Mouse (Mus musculus): ENCODE data around the gene Syt16. TPM values are rescaled to one million over a fixed set of nuclear protein-coding genes. Genes with fewer than 3 reads are reported as not detected.

Gene Syt16
- polyA plus RNA-seq, 1 experiment from 2014 or later: 0.24 TPM

GRCm38 (mm10) chr12:74284685-74285054 is 287.2 kb downstream of the Syt16 start:
- Histone ChIP-seq H3K27ac (no peak overlapping the region), H3K4me1 (replicated peaks) (peaks cover 10% of the 10 kb centered on the region), H3K4me3 (peak overlapping the region; percentile 49), H3K36me3 (no peaks in the 10 kb centered on the region), H3K4me2 (peak overlapping the region; percentile 85), H3K27me3 (peaks cover 54% of the 10 kb centered on the region), H3K9me3 (replicated peaks) (no peaks in the 10 kb centered on the region), H3K9ac (no peak overlapping the region)
- no peak for ATAC-seq (replicated peaks; ENCODE audit: insufficient number of reproducible peaks, insufficient read depth, low FRiP score, low read depth)
- WGBS: 8% methylated on average over 11 of the region's 11 CpGs

DNA sequence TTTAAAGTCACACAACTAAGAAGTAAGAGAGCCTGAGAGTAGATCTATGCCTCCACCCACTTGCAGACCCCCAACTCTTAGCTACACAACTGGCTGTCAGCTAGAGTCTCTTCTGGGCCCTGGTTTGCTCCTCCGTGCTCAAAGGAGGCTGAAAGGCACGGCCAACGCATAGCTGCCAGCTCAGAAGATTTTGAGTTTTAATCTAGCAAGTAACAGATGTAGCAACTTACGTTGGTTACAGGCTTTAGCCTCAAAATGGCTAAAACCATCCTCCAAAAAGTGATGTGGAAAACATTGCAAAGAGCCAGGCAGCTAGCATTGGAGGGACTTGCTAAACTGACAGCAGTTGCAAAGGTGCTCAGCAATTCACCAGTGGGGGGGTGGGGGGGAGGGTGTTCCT is 293.5 kb downstream of the Syt16 start:
- Histone ChIP-seq H3K9me3 (replicated peaks) (no peaks in the 10 kb centered on the region), H3K27me3 (peaks cover 20% of the 10 kb centered on the region), H3K4me3 (no peak overlapping the region), H3K4me1 (replicated peaks) (no peaks in the 10 kb centered on the region), H3K4me2 (no peak overlapping the region), H3K36me3 (no peaks in the 10 kb centered on the region), H3K27ac (no peak overlapping the region), H3K9ac (no peak overlapping the region)
- 78% methylated on average over 4 of the region's 4 CpGs for WGBS
- ATAC-seq (replicated peaks; ENCODE audit: insufficient number of reproducible peaks, insufficient read depth, low FRiP score, low read depth): no peak

GRCm38 (mm10) chr12:74293624-74294023 is 296.2 kb downstream of the Syt16 start:
- Histone ChIP-seq H3K27ac (no peak overlapping the region), H3K4me2 (no peak overlapping the region), H3K4me3 (no peak overlapping the region), H3K4me1 (replicated peaks) (no peaks in the 10 kb centered on the region), H3K9me3 (replicated peaks) (no peaks in the 10 kb centered on the region), H3K27me3 (0 out of 2 replicates have a peak, but pooled peaks cover 4% of the 10 kb centered on the region), H3K9ac (no peak overlapping the region), H3K36me3 (no peaks in the 10 kb centered on the region)
- ATAC-seq (replicated peaks; ENCODE audit: insufficient number of reproducible peaks, insufficient read depth, low FRiP score, low read depth): no peak
- whole genome bisulfite sequencing: 5% methylated on average over 4 of the region's 4 CpGs

GRCm38 (mm10) chr12:74296374-74296773 is 298.9 kb downstream of the Syt16 start:
- no peak for ATAC-seq (replicated peaks; ENCODE audit: insufficient number of reproducible peaks, insufficient read depth, low FRiP score, low read depth)
- Histone ChIP-seq H3K36me3 (no peaks in the 10 kb centered on the region), H3K4me3 (no peak overlapping the region), H3K27ac (no peak overlapping the region), H3K4me1 (replicated peaks) (no peaks in the 10 kb centered on the region), H3K27me3 (no peaks in the 10 kb centered on the region), H3K9ac (no peak overlapping the region), H3K4me2 (no peak overlapping the region), H3K9me3 (replicated peaks) (no peaks in the 10 kb centered on the region)
- WGBS: 52% methylated on average over 5 of the region's 5 CpGs

DNA sequence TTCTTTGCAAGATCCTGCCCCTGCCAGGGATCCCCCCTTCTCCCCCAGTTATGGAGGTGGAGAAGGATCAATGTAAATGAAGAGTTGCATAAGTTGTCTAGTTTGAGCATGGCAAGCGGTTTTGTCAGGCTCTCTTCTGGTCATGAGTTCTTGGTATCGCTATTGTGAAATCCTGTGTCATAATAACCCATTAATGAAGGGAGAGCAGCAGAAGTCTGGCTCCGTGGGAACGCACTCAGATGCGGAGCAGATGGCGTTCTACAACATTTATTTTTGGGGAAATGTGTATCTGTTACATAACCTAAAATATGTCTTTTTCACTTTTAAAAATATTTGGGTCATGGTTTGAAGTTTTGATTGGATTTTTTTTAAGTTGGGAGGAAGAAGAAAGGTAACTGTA is 304.1 kb downstream of the Syt16 start:
- Histone ChIP-seq H3K4me3 (no peak overlapping the region), H3K4me2 (no peak overlapping the region), H3K9ac (no peak overlapping the region), H3K27ac (no peak overlapping the region), H3K4me1 (replicated peaks) (no peaks in the 10 kb centered on the region), H3K27me3 (no peaks in the 10 kb centered on the region), H3K9me3 (replicated peaks) (no peaks in the 10 kb centered on the region), H3K36me3 (no peaks in the 10 kb centered on the region)
- ATAC-seq (replicated peaks; ENCODE audit: insufficient number of reproducible peaks, insufficient read depth, low FRiP score, low read depth): no peak
- WGBS: 84% methylated on average over 6 of the region's 6 CpGs

- Histone ChIP-seq H3K36me3 (no peaks in the 10 kb centered on the region), H3K4me2 (no peak overlapping the region), H3K27me3 (no peaks in the 10 kb centered on the region), H3K27ac (no peak overlapping the region), H3K4me3 (no peak overlapping the region), H3K9me3 (replicated peaks) (no peaks in the 10 kb centered on the region), H3K9ac (no peak overlapping the region), H3K4me1 (replicated peaks) (no peaks in the 10 kb centered on the region)
- no peak for ATAC-seq (replicated peaks; ENCODE audit: insufficient number of reproducible peaks, insufficient read depth, low FRiP score, low read depth)
- WGBS: 66% methylated on average over 9 of the region's 9 CpGs
Measured at GRCm38 (mm10) chr12:74303418-74304294, 306.2 kb downstream of the Syt16 start.

DNA sequence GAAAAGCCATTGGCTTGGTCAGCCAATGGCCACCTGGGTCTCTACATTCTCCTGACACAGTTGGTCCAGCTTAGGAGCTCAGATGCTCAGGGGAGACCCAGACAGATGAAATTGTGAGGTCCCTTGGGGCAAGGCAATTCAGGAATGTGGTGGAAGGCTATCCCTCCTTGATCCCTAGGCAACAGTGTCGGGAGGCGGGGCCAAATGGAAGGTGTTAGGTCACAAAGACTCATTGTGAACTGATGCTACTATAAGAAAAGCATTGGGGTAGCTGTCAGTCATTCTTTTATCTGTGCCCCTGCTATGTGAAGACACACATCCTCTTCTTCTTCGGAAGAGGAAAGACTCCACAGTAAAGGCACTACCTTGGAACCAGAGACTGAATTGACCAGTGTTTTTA is 315.1 kb downstream of the Syt16 start:
- ATAC-seq (replicated peaks; ENCODE audit: insufficient number of reproducible peaks, insufficient read depth, low FRiP score, low read depth): no peak
- no peaks in the 10 kb centered on the region for H3K9me3 ChIP-seq (replicated peaks)
- 83% methylated on average over 3 of the region's 3 CpGs for WGBS

GRCm38 (mm10) chr12:74315221-74315620 is 317.8 kb downstream of the Syt16 start:
- no peak for ATAC-seq (replicated peaks; ENCODE audit: insufficient number of reproducible peaks, insufficient read depth, low FRiP score, low read depth)
- Histone ChIP-seq H3K4me1 (replicated peaks) (peaks cover 4% of the 10 kb centered on the region), H3K9me3 (replicated peaks) (no peaks in the 10 kb centered on the region), H3K36me3 (no peaks in the 10 kb centered on the region), H3K9ac (no peak overlapping the region), H3K4me3 (no peak overlapping the region), H3K27ac (no peak overlapping the region), H3K4me2 (no peak overlapping the region), H3K27me3 (no peaks in the 10 kb centered on the region)
- WGBS: 58% methylated on average over 2 of the region's 2 CpGs

More for the DNA sequence above, 315.1 kb downstream of the Syt16 start:
- no peak overlapping the region for H3K27ac ChIP-seq
- no peak overlapping the region for H3K9ac ChIP-seq
- peaks cover 4% of the 10 kb centered on the region for H3K4me1 ChIP-seq (replicated peaks)
- no peaks in the 10 kb centered on the region for H3K36me3 ChIP-seq
- H3K4me3 ChIP-seq: no peak overlapping the region
- no peaks in the 10 kb centered on the region for H3K27me3 ChIP-seq
- no peak overlapping the region for H3K4me2 ChIP-seq

DNA sequence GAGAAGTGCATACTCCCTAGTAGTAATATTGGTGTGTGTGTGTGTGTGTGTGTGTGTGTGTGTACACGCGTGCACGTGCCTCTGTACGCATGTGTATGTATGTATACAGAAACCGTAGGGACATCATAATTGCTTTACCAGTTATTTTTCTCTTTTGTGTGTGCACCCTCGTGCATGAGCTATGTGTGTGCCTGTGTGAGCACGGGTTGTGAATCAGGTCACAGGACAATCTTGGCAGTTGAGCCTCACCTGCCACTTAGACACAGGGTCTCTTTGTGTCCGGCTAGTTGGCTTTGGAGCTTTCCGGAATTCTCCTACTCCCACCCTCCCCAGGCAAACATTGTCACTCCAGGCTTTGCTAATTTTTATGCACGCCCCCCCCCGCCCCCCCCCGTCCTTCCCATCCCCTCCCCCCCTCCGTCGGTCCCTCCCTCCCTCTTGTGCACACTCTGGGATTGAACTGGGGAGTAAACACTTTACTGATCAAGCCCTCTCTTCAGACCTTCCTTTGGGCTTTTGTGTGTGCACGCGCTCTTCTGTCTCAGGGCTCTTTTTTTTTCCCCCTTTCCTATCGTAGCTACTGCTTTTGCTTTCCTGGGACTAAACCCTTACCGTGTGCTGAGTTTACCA is 319.0 kb downstream of the Syt16 start, which contains the start of gene Gm11042:
Gene Gm11042 (minus strand): TSS at position 51 of the 630 bp plus-strand sequence.
- H3K4me1 ChIP-seq (replicated peaks): peaks cover 4% of the 10 kb centered on the region
- peak within 1 kb of the TSS; percentile 61 for H3K27ac ChIP-seq
- 0 out of 2 replicates have a peak, but pooled peaks have one; percentile 44 for ATAC-seq (replicated peaks; ENCODE audit: insufficient number of reproducible peaks, insufficient read depth, low FRiP score, low read depth)

DNA sequence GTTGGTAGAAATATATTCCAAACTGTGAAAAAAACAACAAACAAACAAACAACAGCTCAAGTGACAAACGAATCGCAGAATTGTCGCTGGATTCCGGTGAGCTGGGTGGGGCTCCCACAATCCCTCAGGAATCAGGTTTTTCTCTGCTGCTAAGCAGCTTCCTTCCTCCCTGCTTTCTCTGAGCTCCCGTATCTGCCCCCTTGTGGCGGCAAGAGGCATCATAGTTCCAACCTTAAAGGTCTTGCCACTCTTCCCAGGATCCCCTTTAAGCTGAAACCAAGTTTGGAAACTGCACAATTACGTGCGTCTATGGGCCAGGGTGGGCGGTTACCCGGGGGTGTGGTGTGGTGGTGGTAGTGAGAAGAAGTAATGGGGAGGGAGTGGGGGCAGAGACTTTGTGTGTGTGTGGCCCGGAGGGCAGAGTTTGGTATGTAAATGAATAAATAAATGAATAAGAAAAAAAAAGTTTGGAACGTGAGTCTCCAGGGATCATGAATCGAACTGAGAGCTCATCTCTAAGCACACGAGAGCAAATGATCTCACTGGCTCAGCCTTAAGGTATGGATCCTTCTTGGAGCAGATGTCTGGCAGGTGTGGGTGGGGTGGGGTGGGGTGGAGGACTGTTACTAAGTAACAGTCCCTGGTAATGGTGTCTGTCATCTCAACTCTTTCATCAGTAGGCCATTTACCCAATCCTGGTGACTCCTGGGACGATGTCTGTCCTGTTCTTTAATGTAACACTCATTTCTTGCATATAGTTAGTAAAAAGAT is 319.7 kb downstream of the Syt16 start:
- 19% methylated on average over 15 of the region's 15 CpGs for WGBS
- peak; percentile 74 for ATAC-seq (replicated peaks; ENCODE audit: insufficient number of reproducible peaks, insufficient read depth, low FRiP score, low read depth)
- peak overlapping the region; percentile 53 for H3K9ac ChIP-seq
- peaks cover 4% of the 10 kb centered on the region for H3K4me1 ChIP-seq (replicated peaks)
- peak overlapping the region; percentile 72 for H3K4me2 ChIP-seq
- H3K9me3 ChIP-seq (replicated peaks): no peaks in the 10 kb centered on the region
- H3K27me3 ChIP-seq: no peaks in the 10 kb centered on the region
- peak overlapping the region; percentile 61 for H3K27ac ChIP-seq
- H3K4me3 ChIP-seq: peak overlapping the region; percentile 63
- H3K36me3 ChIP-seq: no peaks in the 10 kb centered on the region

More for the DNA sequence above, 319.0 kb downstream of the Syt16 start, which contains the start of gene Gm11042:
- H3K9ac ChIP-seq: peak within 1 kb of the TSS; percentile 53
- WGBS: 33% methylated on average over 16 of the region's 18 CpGs
- peak within 1 kb of the TSS; percentile 72 for H3K4me2 ChIP-seq
- peak within 1 kb of the TSS; percentile 63 for H3K4me3 ChIP-seq
- H3K27me3 ChIP-seq: no peaks in the 10 kb centered on the region
- no peaks in the 10 kb centered on the region for H3K36me3 ChIP-seq
- no peaks in the 10 kb centered on the region for H3K9me3 ChIP-seq (replicated peaks)

DNA sequence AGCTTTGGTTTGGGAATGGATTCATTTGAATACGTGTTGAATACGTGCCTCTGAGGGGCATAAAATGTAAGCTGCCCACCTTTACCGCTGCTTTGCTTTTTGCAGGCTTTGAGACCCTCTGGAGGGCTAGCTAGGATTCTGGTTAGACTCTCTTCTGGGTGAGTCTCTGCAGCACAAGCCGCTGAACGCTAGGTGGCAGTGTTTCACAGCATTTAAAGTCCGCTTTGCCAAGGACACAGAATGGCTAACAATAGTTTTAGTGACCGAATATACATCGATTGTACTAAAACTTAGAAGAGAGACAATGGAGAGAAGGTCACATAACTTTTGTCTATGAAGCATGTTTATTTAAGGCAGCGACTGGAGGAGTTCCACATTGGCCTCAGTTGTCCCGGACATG is 322.9 kb downstream of the Syt16 start:
- no peak overlapping the region for H3K9ac ChIP-seq
- no peak overlapping the region for H3K27ac ChIP-seq
- no peaks in the 10 kb centered on the region for H3K27me3 ChIP-seq
- peaks cover 4% of the 10 kb centered on the region for H3K4me1 ChIP-seq (replicated peaks)
- H3K4me3 ChIP-seq: no peak overlapping the region
- 0 out of 2 replicates have a peak overlapping the region, but pooled peaks have one; percentile 24 for H3K4me2 ChIP-seq
- WGBS: 19% methylated on average over 10 of the region's 10 CpGs
- no peak for ATAC-seq (replicated peaks; ENCODE audit: insufficient number of reproducible peaks, insufficient read depth, low FRiP score, low read depth)
- H3K9me3 ChIP-seq (replicated peaks): no peaks in the 10 kb centered on the region
- no peaks in the 10 kb centered on the region for H3K36me3 ChIP-seq

Data from heart, embryonic 15.5 days (tissue).